Mouse (Mus musculus): Measurements from ENCODE around the gene Eprs. TPM values are rescaled to one million over a fixed set of nuclear protein-coding genes. Genes with fewer than 3 reads are reported as not detected.
A peak's percentile ranks its signal among the peaks of the same experiment; 100 is the strongest.

The Eprs gene
- polyA plus RNA-seq, 1 experiment from 2014 or later, result 136 TPM

DNA sequence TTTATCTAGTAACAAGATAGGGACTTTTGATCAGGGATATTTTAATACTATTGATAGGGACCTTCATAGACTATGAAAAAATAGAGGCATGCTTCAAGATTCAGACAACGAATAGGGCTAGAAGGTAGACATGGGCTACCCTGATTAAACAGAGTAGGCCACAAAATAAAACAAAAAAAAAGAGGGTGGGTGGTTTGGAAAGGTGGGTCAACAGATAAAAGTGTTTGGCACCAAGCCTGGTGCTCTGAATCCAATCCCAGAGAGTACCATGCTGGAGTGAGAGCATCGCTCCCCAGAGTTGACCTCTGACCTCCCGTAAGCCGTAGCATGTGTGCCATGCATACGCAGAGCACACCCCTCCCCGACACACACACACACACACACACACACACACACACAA is 89.6 kb downstream of the Eprs start:
- no peak overlapping the region for H3K9ac ChIP-seq (ENCODE audit: low read depth, low read length)
- no peak overlapping the region for H3K4me2 ChIP-seq (ENCODE audit: low read length)
- peaks cover 10% of the 10 kb centered on the region for H3K4me1 ChIP-seq (ENCODE audit: control insufficient read depth, insufficient read depth, low read depth, low read length)
- H3K27ac ChIP-seq (ENCODE audit: low read depth, low read length), result no peak overlapping the region
- no peak for ATAC-seq
- H3K9me3 ChIP-seq (ENCODE audit: control insufficient read depth, low read length), result no peaks in the 10 kb centered on the region
- 93% methylated on average over 6 of the region's 6 CpGs for WGBS
- H3K36me3 ChIP-seq (ENCODE audit: control insufficient read depth, insufficient read depth, low read length), result 0 out of 2 replicates have a peak, but pooled peaks cover 2% of the 10 kb centered on the region
- no peak overlapping the region for H3K4me3 ChIP-seq (ENCODE audit: low read length)
- H3K27me3 ChIP-seq (replicated peaks; ENCODE audit: control insufficient read depth, insufficient read depth, low read length), result no peaks in the 10 kb centered on the region

DNA sequence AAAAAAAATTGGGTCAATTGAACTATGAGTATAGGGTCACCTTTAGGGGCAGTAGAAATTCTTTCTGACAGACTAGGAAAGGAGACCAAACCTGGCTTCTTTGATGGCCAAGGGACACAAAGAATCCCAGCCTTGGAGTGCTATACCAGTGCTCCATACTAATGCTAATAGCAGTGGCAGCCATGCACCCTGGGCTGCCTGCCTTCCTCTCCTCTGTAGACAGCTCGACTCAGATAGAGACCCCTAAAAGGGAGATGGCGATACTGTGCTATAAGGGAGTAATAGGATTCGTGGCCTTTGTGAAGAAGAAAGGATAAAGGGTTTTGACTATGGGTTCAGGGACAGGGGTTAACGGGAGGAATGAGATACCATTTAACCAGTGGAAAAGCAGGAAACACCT is 91.3 kb downstream of the Eprs start:
- peak overlapping the region; percentile 62 for H3K4me3 ChIP-seq (ENCODE audit: low read length)
- no peaks in the 10 kb centered on the region for H3K27me3 ChIP-seq (replicated peaks; ENCODE audit: control insufficient read depth, insufficient read depth, low read length)
- peak; percentile 18 for ATAC-seq
- whole genome bisulfite sequencing, result 38% methylated on average over 4 of the region's 4 CpGs
- H3K4me2 ChIP-seq (ENCODE audit: low read length), result peak overlapping the region; percentile 67
- H3K27ac ChIP-seq (ENCODE audit: low read depth, low read length), result peak overlapping the region; percentile 73; the same call in 1 of the 2 replicates
- peak overlapping the region; percentile 83 for H3K9ac ChIP-seq (ENCODE audit: low read depth, low read length)
- no peaks in the 10 kb centered on the region for H3K36me3 ChIP-seq (ENCODE audit: control insufficient read depth, insufficient read depth, low read length)
- peaks cover 10% of the 10 kb centered on the region for H3K4me1 ChIP-seq (ENCODE audit: control insufficient read depth, insufficient read depth, low read depth, low read length)
- H3K9me3 ChIP-seq (ENCODE audit: control insufficient read depth, low read length), result no peaks in the 10 kb centered on the region

DNA sequence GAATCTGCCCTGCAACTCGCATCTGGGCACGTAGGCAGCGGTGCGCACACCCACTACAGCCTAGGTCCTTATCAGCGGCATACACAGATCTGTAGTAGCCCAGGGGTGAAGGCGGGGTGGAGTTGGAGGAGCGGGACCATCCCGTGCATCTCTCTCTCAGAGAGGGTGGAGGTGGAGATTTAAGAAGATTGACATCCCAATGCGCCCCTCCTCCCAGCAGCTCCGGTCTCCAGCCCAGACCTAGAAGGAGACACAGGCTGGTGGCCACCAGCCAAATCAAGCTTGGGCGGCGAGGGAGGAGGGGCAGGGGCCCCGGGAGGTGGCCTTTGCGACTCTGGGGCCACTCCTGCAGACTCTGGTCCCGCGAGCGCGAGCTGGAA is 91.7 kb downstream of the Eprs start, which contains the start of gene Slc30a10:
Gene Slc30a10 (plus strand): TSS at position 274 of the 380 bp plus-strand sequence.
- peak within 1 kb of the TSS; percentile 73 for H3K27ac ChIP-seq (ENCODE audit: low read depth, low read length)
- 1% methylated on average over 18 of the region's 18 CpGs for WGBS

DNA sequence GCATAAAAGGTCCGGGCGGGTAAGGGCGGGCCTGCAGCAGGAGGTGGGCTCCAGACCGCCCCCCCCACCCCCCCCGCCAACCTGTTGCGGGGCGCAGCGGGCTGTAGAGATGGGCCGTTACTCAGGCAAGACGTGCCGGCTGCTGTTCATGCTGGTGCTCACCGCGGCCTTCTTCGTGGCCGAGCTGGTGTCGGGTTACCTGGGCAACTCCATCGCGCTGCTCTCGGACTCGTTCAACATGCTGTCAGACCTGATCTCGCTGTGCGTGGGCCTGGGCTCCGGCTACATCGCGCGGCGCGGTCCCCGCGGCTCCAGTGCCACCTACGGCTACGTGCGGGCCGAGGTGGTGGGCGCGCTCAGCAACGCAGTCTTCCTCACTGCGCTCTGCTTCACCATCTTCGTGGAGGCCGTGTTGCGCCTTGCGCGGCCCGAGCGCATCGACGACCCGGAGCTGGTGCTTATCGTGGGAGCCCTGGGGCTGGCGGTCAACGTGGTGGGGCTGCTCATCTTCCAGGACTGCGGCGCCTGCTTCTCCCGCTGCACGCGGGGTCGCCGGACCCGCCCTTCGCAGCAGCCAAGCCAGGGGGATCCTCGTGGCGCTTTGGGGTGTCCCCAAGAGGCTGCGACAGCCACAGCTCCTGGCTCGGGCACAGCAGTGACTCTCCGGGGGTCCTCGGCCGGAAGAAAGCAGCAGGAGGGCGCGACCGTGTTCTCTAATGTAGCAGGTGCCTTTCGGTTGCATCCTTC is 92.3 kb downstream of the Eprs start:
- peak; percentile 25 for ATAC-seq
- Histone ChIP-seq H3K9ac (ENCODE audit: low read depth, low read length) (peak overlapping the region; percentile 83), H3K27me3 (replicated peaks; ENCODE audit: control insufficient read depth, insufficient read depth, low read length) (no peaks in the 10 kb centered on the region), H3K36me3 (ENCODE audit: control insufficient read depth, insufficient read depth, low read length) (no peaks in the 10 kb centered on the region), H3K4me1 (ENCODE audit: control insufficient read depth, insufficient read depth, low read depth, low read length) (peaks cover 10% of the 10 kb centered on the region), H3K9me3 (ENCODE audit: control insufficient read depth, low read length) (no peaks in the 10 kb centered on the region), H3K4me2 (ENCODE audit: low read length) (peak overlapping the region; percentile 67), H3K4me3 (ENCODE audit: low read length) (peak overlapping the region; percentile 62), H3K27ac (ENCODE audit: low read depth, low read length) (peak overlapping the region; percentile 73)
- under 1% methylated on average over 63 of the region's 71 CpGs for WGBS

More for the DNA sequence above, 91.7 kb downstream of the Eprs start, which contains the start of gene Slc30a10:
- H3K4me3 ChIP-seq (ENCODE audit: low read length), result peak within 1 kb of the TSS; percentile 62
- H3K27me3 ChIP-seq (replicated peaks; ENCODE audit: control insufficient read depth, insufficient read depth, low read length), result no peaks in the 10 kb centered on the region
- peaks cover 10% of the 10 kb centered on the region for H3K4me1 ChIP-seq (ENCODE audit: control insufficient read depth, insufficient read depth, low read depth, low read length)
- no peaks in the 10 kb centered on the region for H3K9me3 ChIP-seq (ENCODE audit: control insufficient read depth, low read length)
- peak; percentile 92 for ATAC-seq
- H3K9ac ChIP-seq (ENCODE audit: low read depth, low read length), result peak within 1 kb of the TSS; percentile 83
- no peaks in the 10 kb centered on the region for H3K36me3 ChIP-seq (ENCODE audit: control insufficient read depth, insufficient read depth, low read length)
- peak within 1 kb of the TSS; percentile 67 for H3K4me2 ChIP-seq (ENCODE audit: low read length)

DNA sequence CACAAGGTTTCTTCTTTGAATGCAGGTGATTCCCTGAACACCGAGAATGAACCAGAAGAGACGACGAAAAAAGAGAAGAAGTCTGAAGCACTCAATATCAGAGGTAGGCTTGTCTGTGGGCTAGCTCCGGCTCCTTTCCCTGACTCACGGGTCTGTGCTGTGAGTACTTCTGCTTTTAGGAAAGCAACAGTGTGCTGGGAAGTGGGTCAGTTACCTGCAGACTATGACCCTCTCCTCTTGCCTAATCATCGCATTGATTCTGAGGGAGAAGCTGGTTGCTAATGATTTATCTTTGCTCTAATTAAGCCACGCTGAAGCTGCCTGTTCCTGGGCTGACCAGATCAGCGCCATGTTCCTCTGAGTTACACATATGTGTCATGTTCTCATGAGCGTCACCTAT is 93.5 kb downstream of the Eprs start:
- Histone ChIP-seq H3K9ac (ENCODE audit: low read depth, low read length) (no peak overlapping the region), H3K27me3 (replicated peaks; ENCODE audit: control insufficient read depth, insufficient read depth, low read length) (no peaks in the 10 kb centered on the region), H3K4me2 (ENCODE audit: low read length) (peak overlapping the region; percentile 67), H3K9me3 (ENCODE audit: control insufficient read depth, low read length) (no peaks in the 10 kb centered on the region), H3K4me3 (ENCODE audit: low read length) (peak overlapping the region; percentile 62), H3K4me1 (ENCODE audit: control insufficient read depth, insufficient read depth, low read depth, low read length) (peaks cover 10% of the 10 kb centered on the region), H3K36me3 (ENCODE audit: control insufficient read depth, insufficient read depth, low read length) (no peaks in the 10 kb centered on the region), H3K27ac (ENCODE audit: low read depth, low read length) (no peak overlapping the region)
- WGBS, result 83% methylated on average over 9 of the region's 9 CpGs
- ATAC-seq, result no peak

DNA sequence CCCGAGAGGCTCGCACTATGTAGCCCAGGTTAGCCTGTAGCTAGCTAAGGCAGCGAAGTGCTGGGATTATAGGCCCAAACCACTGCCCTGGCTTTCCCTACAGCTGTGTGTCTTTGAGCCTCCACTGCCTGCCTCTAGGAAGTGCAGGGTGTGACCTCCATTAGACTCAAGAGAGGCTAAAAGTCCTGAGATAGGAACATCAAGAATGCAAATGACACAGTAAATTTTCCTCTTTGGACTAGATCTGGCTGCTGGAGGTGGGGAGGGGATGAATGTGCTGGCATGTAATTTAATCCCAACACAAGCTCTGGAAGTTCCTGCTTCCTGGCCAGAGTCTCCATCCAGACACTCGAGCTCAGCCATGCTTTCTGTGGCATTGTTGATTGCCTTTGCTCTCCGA is 97.3 kb downstream of the Eprs start:
- H3K27ac ChIP-seq (ENCODE audit: low read depth, low read length), result no peak overlapping the region
- H3K9ac ChIP-seq (ENCODE audit: low read depth, low read length), result no peak overlapping the region
- no peaks in the 10 kb centered on the region for H3K27me3 ChIP-seq (replicated peaks; ENCODE audit: control insufficient read depth, insufficient read depth, low read length)
- WGBS, result 85% methylated on average over 5 of the region's 5 CpGs
- no peaks in the 10 kb centered on the region for H3K9me3 ChIP-seq (ENCODE audit: control insufficient read depth, low read length)
- no peak for ATAC-seq
- no peak overlapping the region for H3K4me3 ChIP-seq (ENCODE audit: low read length)
- H3K36me3 ChIP-seq (ENCODE audit: control insufficient read depth, insufficient read depth, low read length), result peaks cover 10% of the 10 kb centered on the region
- no peak overlapping the region for H3K4me2 ChIP-seq (ENCODE audit: low read length)
- peaks cover 7% of the 10 kb centered on the region for H3K4me1 ChIP-seq (ENCODE audit: control insufficient read depth, insufficient read depth, low read depth, low read length)

DNA sequence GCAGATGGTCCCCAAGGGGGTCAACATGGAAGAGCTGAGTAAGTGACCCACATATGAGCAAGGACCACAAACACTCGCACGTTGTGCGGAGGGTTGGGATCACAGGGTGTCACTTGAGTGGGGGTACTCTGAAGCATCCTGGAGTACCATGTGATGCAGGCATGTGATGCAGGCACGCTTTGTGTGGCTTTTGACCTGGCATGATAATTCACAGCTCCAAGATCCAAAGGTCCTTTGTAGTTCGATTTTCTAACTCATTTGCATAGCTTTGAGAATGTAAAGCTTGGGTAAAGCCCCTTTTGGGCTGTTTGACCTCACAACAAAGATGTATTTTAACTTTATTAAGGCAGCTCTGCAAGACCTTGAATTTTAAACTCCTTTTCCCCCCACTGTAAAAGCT is 100.0 kb downstream of the Eprs start:
- Histone ChIP-seq H3K27me3 (replicated peaks; ENCODE audit: control insufficient read depth, insufficient read depth, low read length) (no peaks in the 10 kb centered on the region), H3K4me1 (ENCODE audit: control insufficient read depth, insufficient read depth, low read depth, low read length) (no peaks in the 10 kb centered on the region), H3K4me3 (ENCODE audit: low read length) (no peak overlapping the region), H3K27ac (ENCODE audit: low read depth, low read length) (no peak overlapping the region), H3K9ac (ENCODE audit: low read depth, low read length) (no peak overlapping the region), H3K4me2 (ENCODE audit: low read length) (no peak overlapping the region), H3K9me3 (ENCODE audit: control insufficient read depth, low read length) (no peaks in the 10 kb centered on the region), H3K36me3 (ENCODE audit: control insufficient read depth, insufficient read depth, low read length) (peaks cover 10% of the 10 kb centered on the region)
- 68% methylated on average over 5 of the region's 5 CpGs for WGBS
- ATAC-seq, result no peak

DNA sequence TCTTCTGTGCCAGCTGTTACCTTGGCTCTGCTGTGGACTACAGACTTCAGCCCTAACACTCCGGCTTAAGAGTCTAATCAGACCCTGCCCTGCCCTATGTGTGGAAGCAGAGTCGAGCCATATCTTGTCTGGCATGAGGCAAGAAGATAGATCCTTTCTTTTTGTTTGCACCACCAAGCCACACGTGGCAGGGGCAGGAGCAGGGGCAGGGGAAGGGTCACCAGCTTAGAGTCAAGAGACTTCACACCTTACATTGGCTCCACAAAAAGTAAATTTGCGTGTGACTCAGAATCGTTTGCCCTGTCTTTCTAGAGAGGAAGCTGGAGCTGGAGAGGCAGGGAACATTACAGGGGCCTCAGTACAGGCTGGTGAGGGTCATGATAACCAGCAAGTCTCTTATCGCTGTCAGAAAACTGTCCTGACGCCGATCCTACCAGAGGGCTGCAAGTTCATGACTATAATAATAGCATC is 106.7 kb downstream of the Eprs start:
- Histone ChIP-seq H3K27ac (ENCODE audit: low read depth, low read length) (no peak overlapping the region), H3K4me2 (ENCODE audit: low read length) (no peak overlapping the region), H3K9me3 (ENCODE audit: control insufficient read depth, low read length) (no peaks in the 10 kb centered on the region), H3K27me3 (replicated peaks; ENCODE audit: control insufficient read depth, insufficient read depth, low read length) (no peaks in the 10 kb centered on the region), H3K4me3 (ENCODE audit: low read length) (no peak overlapping the region), H3K4me1 (ENCODE audit: control insufficient read depth, insufficient read depth, low read depth, low read length) (no peaks in the 10 kb centered on the region), H3K9ac (ENCODE audit: low read depth, low read length) (no peak overlapping the region), H3K36me3 (ENCODE audit: control insufficient read depth, insufficient read depth, low read length) (peaks cover 3% of the 10 kb centered on the region; the same call in 1 of the 2 replicates)
- no peak for ATAC-seq
- 85% methylated on average over 8 of the region's 8 CpGs for WGBS

DNA sequence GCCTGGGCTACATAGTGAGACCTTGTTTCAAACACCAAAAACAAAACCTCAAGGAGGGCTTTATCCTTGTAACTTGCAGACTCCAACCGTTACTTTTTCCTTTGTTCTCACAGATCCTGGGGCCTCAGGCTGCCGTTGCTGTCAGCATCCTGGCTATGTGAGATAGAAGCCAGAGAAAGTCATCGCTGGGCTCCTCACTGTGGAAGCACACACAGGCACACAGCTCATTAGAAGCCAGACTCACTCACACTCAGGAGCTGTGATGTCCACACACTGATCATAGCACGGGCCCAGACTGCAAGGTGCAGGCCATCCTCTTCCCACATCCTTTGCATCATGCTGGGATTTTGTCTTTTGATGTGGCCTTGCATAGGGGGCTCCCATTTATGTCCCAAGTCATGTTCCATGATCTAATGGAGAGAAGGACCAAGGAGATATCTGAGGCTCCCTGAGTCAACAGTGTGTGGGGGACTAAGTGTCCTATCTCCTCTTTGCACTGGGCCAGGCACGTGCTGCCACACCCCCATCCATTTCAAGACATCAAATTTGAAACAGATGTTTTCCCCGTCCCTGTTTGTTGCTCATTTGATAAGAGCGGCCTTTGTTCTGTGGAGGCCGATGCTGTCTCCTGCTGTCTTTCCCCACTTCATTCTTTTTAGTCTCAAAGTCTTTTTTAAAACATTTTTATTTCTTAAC is 109.3 kb downstream of the Eprs start:
- Histone ChIP-seq H3K9ac (ENCODE audit: low read depth, low read length) (no peak overlapping the region), H3K4me3 (ENCODE audit: low read length) (no peak overlapping the region), H3K9me3 (ENCODE audit: control insufficient read depth, low read length) (no peaks in the 10 kb centered on the region), H3K36me3 (ENCODE audit: control insufficient read depth, insufficient read depth, low read length) (no peaks in the 10 kb centered on the region), H3K4me1 (ENCODE audit: control insufficient read depth, insufficient read depth, low read depth, low read length) (no peaks in the 10 kb centered on the region), H3K4me2 (ENCODE audit: low read length) (no peak overlapping the region), H3K27ac (ENCODE audit: low read depth, low read length) (no peak overlapping the region), H3K27me3 (replicated peaks; ENCODE audit: control insufficient read depth, insufficient read depth, low read length) (no peaks in the 10 kb centered on the region)
- ATAC-seq, result no peak
- 59% methylated on average over 8 of the region's 8 CpGs for WGBS

Measured in hindbrain, embryonic 16.5 days (tissue).